Mouse (Mus musculus): Measurements from ENCODE around the gene Fgf11.

Gene Fgf11

GRCm38 (mm10) chr11:69816520-69816919 is 14.9 kb upstream of the Fgf11 start:
- no peak for DNase-seq (ENCODE audit: low spot score)

DNA sequence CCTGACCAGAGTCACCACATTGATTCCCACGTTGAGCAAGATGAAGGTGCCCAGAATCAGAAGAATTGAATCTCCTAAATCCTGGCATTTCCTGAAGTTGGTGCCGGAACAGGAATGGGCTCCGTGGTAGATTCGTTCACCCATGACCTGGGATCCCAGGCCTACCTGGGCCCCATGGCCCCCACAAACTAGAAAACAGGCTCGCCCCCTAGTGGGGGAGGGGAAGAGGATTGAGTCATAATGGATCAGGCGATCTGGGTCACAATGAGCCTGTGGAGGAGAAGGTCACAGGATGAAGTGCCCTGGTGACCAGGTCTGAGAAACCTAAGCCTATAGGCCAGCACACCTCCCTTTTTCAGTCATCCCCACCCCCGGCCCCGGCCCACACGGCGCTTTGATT is 13.5 kb upstream of the Fgf11 start, which contains the start of gene Gm39566:
Gm39566 (minus strand) TSS at position 144 of the 400 bp plus-strand sequence.
- no peak for DNase-seq (ENCODE audit: low spot score)

DNA sequence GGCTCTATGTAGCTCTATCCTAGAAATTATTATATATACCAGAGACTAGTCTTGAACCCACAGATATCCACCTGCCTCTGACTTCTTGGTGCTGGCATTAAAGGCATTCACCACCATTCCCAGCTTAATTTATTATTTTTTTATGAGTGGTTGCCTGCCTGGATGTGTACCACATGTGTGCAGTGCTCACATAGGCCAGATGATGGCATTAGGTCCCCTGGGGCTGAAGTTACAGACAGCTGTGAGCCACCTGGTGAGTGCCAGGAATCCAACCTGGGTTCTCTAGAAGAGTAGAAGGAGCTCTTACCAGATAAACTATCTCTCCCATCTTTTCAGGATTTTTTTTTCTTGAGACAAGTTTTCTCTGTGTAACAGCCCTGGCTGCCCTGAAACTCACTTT is 8.6 kb upstream of the Fgf11 start:
- no peak for DNase-seq (ENCODE audit: low spot score)

DNA sequence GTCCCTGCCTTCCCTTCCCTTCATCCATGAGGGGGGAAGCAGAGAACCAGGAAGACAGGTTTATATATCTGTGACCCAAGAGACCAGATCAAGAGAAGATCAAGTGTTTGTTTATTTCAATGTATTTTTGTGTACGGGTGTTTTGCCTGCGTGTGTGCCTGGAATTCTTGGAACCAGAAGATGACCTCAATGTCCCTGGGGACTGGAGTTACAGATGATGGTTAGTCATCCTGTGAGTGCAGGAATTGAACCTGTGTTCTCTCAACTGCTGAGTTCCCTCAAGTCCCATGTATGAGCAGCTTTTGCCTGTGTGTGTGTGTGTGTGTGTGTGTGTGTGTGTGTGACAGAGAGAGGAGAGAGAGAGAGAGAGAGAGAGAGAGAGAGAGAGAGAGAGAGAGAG is 6.0 kb upstream of the Fgf11 start:
- no peak for DNase-seq (ENCODE audit: low spot score)

DNA sequence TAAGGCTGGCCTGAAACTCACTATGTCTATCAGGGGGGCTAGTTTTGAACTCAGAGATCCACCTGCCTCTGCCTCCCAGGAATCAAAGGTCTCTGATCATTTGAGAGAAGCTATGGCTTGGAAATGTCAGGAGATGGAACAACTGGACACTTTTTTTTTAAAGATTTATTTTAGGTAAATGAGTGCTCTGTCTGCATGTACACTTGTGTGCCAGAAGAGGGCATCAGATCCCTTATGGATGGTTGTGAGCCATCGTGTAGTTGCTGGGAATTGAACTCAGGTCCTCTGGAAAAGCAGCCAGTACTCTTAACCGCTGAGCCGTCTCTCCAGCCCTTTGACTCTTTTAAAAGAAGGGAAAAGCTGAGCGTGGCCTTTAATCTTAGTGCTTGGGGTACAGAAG is 4.7 kb upstream of the Fgf11 start:
- DNase-seq (ENCODE audit: low spot score), result no peak

- DNase-seq (ENCODE audit: low spot score), result peak; percentile 30
Measured at GRCm38 (mm10) chr11:69804972-69805909, 3.6 kb upstream of the Fgf11 start, which contains the start of gene Tmem102. Gene Tmem102 (minus strand): TSS chr11:69805624.

- DNase-seq (ENCODE audit: low spot score), result no peak
Measured at GRCm38 (mm10) chr11:69804652-69804940, 2.9 kb upstream of the Fgf11 start.

- DNase-seq (ENCODE audit: low spot score), result peak; percentile 64
Measured at GRCm38 (mm10) chr11:69803786-69804651, 2.4 kb upstream of the Fgf11 start.

GRCm38 (mm10) chr11:69803328-69803727 is 1.7 kb upstream of the Fgf11 start:
- no peak for DNase-seq (ENCODE audit: low spot score)

GRCm38 (mm10) chr11:69802648-69803105 is 1.0 kb upstream of the Fgf11 start:
- peak; percentile 79 for DNase-seq (ENCODE audit: low spot score)

DNA sequence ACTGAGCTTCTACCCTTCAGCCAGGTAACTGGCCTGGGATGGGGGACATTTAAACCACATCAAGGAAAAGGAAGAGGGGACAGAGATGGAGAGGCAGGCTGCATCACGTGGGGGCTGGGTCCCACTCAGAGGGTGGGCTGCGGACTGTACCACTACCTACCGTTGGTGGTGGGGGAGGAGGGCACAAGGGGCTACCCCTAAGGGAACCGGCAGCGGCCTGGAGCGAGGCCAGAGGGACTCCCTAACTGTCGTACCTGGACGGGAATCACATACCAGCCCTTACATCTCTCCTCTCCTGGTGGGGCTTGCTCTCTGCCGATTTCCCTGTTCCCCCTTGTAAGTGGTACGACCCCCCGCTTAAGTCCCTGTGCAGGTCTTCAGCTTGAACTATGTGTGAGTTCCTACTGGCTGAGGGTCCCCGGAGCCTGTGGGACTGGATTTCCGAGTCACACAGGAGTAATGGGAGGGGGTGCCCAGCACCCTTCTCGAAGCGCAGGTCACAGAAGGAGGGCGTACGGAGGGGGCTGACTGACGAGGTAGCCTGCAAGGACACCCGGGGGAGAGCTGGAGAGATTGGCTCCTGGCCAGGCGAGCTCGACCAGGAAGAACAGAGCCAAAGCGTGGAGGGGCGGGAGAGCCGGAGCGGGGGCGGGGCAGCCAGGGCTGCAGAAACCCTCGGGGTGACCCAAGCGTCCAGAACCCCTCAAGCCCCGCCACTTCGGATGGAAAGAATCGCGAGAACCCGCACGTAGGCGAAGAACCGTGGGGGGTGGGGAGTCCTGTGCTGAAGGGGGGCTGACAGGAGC is 1.1 kb downstream of the Fgf11 start:
- peak; percentile 77 for DNase-seq (ENCODE audit: low spot score)

- DNase-seq (ENCODE audit: low spot score), result no peak
Measured at GRCm38 (mm10) chr11:69800138-69800391, 1.6 kb downstream of the Fgf11 start.

GRCm38 (mm10) chr11:69799394-69800137 is 2.1 kb downstream of the Fgf11 start:
- no peak for DNase-seq (ENCODE audit: low spot score)

DNA sequence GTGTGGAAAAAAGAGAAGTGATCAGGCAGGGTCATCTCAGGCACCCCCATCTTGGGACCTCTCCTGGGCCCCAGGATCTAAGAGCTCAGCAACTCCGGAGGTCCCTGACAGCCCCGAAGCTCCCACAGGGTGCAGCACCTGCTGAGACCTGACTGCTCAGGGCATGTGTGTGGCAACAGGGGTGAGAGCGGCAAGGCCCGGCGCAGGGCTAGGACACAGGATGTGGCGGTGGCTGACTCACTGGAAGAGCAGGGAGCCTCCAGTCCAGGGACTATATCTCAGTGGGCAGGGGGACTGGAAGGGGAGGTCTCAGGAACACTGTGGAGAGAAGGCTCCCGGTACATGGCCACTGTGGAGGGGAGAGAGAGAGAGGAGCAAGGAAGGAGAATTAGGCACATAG is 3.7 kb downstream of the Fgf11 start:
- no peak for DNase-seq (ENCODE audit: low spot score)

GRCm38 (mm10) chr11:69795983-69796435 is 5.6 kb downstream of the Fgf11 start:
- no peak for DNase-seq (ENCODE audit: low spot score)

DNA sequence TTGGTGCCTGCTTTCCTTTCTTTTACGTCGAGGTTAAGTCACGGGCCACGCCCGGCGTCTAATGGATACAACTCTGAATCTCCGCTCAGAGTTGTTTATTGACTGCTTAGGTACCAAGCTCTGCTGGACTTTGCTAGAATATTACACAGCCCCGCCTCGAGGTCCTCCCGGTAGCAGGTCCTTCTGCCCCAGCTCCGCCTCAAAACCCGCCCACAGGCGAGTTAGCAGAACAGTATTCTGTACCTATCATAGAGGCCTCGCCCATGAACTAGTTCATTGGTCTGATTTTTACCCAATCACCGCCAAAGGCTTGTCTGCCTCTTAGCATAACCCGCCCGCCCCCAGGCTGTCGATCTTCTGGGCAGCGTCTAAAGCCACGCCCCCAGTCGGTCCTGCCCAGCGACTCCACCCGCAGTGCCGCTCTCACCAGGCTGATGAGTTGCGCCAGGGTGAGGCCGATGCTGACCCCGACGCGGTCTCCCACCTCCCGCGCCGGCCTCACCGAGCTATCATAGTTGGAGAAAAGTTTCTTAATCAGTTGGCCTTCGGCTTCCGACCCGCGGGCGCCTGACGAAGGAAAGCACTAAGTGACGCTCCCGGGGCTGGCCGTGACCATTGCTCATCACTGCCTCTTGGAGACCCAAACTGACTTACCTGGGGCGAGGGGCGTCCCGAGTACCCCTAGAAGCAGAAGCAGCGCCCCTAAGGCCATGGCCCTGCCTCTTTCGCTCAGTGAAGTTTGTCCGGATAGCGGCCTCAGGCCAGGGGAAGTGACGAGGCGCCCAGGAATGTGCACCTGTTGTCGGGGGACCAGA is 6.3 kb downstream of the Fgf11 start, which contains the start of gene Chrnb1:
Chrnb1 (minus strand) TSS at position 776 of the 815 bp plus-strand sequence.
- peak; percentile 84 for DNase-seq (ENCODE audit: low spot score)

DNA sequence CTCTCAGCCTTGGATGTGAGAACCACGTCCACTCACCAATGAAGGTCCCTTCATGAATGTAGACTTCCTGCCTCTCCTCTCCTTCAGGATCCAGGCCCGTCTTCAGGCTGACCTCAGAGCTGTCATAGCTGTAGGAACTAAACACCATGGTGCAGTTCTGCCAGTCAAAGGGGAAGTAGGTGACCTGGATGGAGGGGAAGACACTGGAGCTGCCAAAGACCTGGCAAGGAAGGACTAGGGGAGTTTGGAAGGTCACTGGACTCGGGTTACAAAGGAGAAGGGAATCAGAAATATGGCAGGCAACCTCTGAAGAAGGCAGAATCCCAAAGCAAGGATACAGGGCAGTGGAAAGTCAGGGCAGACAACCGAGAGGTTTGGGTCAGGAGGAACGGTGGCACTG is 8.2 kb downstream of the Fgf11 start:
- DNase-seq (ENCODE audit: low spot score), result no peak

DNA sequence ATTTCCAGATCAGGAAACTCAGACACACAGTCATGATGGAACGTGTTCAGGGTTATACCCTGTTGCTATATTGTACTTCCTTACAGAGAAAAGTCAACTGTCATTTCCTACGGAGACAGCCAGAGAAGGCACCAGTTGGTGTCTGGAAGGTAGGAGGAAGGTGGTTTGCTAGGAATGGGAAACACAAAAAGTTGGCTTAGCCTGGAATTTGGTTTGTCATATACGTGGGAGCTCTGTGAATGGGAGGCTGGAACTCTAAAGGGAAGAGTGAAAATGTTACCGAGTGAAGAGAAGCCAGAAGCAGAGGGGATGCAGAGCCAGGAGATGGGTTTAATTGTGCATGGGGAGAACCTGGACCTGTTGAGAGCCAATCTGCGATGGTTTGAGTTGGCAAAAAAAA is 10.2 kb downstream of the Fgf11 start:
- DNase-seq (ENCODE audit: low spot score), result no peak

- DNase-seq (ENCODE audit: low spot score), result no peak
Measured at GRCm38 (mm10) chr11:69789431-69789830, 12.2 kb downstream of the Fgf11 start.

GRCm38 (mm10) chr11:69787306-69787705 is 14.4 kb downstream of the Fgf11 start:
- no peak for DNase-seq (ENCODE audit: low spot score)
